Mouse (Mus musculus): Measurements from ENCODE around the gene Ptprk.

The Ptprk gene

DNA sequence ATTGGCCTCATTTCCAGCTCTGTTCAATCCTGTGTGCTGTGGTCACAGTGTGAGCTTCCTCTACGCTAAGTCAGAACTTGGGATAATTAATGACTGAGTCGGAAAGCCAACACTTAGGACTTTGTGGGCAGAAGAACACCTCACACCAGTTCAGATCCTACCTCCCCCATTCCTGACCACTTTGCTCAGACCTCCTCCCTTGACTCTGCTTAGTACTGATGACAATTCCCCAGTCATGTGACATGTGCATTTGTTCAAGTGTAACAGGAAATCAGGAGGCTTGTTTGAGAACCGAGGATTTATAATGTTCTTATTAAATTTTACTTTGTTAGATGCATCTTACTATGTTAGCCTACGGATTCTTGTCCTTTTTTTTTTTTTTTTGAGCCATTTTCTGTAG is 224.6 kb downstream of the Ptprk start:
- no peak for DNase-seq (ENCODE audit: low spot score)

- DNase-seq (ENCODE audit: low spot score), result no peak
Measured at GRCm38 (mm10) chr10:28303856-28304255, 229.2 kb downstream of the Ptprk start.

- no peak for DNase-seq (ENCODE audit: low spot score)
Measured at GRCm38 (mm10) chr10:28304292-28304875, 229.8 kb downstream of the Ptprk start.

DNA sequence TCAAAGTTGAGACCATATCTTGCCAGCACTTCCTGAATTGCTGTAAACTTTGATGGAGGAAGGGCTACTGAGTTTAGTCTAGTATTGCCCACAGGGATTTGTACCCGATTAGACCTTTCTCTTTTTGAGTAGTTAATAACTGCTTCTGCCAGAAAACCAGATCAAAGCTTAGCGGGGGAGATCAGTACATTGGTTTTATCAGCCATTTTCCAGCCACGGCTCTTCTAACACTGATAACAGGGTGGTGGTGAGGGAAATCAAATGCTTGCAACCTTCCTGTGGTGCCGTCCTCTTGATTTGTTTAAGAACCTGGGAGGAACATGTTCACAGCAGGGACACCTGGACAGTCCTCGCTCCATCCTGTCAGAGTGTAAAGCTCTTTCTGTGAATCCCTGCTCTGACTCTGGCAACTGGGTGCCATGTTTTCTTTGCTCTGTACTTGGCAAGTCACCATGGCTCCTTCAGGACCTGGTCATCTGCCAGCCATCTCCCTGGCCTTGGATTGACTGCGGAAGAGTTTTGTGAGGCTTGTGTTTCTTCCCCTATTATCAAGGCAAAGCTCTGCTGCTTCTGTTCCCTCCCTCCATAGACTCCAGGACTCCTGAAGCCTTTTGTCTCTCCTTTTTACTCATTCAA is 231.9 kb downstream of the Ptprk start:
- no peak for DNase-seq (ENCODE audit: low spot score)

DNA sequence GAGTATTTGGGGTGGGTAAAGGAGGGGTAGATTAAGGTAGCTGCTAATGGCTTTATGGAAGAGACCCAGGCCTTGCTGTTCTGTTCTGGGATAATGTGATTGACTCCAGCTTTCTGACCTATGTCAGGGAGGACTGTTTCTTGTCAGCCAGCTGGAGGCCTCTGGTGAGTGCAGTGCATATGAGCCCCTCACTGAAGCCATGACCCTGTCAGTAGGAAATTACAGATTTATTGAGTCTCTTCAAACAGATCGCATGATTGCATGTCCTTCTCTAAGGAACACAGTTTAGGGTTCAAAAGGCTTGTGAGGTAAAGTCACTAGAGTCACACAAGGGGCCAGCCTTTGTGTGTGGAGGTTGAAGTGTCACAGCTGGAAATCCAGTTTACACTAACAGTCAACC is 236.7 kb downstream of the Ptprk start:
- DNase-seq (ENCODE audit: low spot score), result no peak

DNA sequence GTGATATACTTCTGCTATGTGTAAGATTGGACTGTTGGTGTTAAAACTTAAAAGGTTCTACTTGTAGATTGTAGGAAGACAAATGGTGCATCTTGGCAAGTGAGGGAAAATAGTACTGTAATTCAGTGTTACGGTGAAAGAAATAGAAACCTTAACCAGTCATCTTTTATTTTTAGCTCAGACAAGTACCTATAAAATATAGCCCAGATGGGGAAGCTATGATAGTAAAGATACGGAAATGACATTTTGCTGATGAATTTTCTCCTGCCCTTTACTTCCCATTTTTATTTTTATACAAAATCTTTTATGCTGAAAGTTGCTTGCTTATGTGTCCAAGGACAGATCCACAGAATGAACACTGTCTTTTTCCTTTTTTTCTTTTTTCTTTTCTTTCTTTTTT is 248.4 kb downstream of the Ptprk start:
- DNase-seq (ENCODE audit: low spot score), result no peak

- no peak for DNase-seq (ENCODE audit: low spot score)
Measured at GRCm38 (mm10) chr10:28335232-28335631, 260.6 kb downstream of the Ptprk start.

DNA sequence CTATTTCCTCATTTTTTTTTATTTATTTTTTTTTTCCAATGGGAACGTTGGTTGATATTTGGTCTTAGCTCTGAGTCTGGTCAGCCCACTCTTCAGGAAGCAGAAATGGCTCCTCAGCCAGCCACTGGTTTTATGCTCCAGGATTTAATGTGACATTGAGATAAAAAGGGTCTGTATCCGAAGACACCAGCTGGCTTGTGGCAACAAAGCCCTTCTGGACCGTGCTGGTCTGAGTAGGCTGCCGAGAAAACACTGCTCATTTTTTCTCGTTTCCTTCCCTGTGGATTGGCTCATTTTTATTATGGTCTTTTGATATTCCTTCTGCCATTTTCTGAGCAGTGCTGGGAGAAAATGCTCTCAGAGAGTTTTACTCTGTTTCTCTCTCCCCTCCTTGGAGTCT is 263.9 kb downstream of the Ptprk start:
- DNase-seq (ENCODE audit: low spot score), result no peak

DNA sequence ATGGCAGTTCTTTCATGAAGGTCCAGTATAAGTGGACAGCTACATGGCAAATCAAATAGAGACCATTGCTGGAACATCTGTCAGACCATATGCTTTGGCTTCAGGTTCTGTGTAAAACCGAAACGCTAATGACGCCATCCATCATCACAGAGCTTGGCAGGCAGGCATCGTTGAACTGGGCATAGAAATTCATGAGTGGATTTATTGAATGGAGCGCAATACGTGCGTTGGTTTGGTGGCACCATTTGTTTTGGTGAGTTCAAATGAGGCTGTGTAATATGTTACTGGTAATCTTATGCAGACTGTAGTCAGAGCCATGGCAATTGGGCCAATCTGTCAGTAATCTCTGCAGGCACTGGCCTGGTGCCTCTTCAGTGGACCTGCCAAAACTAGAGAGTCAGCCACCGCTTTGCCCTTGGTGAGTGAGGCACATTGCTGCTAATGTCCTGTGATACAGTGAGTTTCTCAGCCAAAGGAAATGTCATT is 270.6 kb downstream of the Ptprk start:
- no peak for DNase-seq (ENCODE audit: low spot score)

DNA sequence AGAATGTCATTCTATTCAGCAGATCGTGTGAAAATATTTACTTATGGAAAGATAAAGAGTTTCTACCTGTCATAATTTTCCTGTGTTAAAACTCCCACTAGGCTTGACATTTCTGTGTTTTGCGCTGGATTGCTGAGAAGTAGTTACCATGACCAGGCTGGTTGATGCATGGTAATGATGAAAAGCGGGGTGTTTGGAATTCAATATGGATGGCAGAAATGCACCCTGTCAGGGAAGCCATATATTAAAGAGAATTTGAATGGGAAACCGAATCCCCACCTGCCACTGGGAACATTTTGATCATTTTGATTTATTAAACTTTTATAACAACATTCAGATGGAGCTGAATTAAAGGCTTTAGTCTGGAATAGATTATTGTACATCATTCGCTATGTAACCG is 290.7 kb downstream of the Ptprk start:
- DNase-seq (ENCODE audit: low spot score), result no peak

GRCm38 (mm10) chr10:28366065-28366677 is 291.6 kb downstream of the Ptprk start:
- no peak for DNase-seq (ENCODE audit: low spot score)

DNA sequence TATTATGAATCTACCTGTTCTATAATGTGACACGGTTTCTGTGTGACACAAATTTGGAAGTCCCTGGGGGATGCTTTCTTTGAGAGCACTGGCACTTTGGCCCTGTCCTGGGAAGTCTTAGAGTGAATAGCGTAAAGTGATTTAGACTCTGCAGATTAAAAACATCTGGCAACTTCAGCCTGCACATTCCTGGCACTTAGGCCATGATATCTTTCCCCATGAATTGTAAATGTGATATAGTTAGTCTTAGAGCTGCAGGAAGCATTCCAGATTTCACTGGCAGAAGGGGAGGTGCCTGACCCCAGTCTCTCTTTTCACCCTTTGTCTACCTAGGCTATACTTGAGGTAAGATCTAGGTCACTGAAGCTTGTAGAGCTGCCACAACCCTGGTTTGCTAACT is 295.2 kb downstream of the Ptprk start:
- no peak for DNase-seq (ENCODE audit: low spot score)

GRCm38 (mm10) chr10:28374874-28375273 is 300.3 kb downstream of the Ptprk start:
- no peak for DNase-seq (ENCODE audit: low spot score)

DNA sequence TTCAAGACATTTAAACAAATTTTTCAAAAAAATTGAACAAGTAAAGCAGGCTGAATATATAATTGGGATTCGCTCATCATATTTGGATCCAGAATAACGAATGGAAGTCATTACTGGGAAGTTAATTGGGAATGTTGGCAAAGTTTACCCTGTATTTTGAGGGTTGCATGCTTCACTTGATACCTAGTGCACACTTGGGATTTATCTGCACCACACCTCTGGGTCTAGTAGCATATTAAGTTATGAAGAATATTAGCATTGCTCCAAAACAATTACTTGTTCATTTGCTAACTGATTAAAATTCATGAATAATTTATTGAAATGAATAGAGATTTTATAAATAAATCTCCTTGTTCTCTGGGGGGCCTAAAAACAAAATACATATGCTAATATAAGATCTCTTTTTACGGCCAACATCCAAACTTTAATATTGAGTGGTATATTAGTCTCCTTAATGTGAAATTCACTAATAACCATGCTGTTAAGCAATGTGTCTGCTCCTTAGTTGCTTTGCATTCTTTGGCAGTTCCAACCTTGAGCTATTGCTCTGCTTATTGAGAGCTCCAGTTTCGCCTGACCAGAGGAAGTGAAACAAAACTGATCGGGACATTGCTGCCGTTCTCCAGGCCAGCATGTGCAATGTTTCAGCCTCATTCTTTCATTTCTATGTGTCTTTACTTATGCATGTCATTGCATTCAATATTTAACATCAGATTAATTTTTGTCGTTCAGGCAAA is 305.3 kb downstream of the Ptprk start:
- DNase-seq (ENCODE audit: low spot score), result no peak

GRCm38 (mm10) chr10:28387563-28388222 is 313.1 kb downstream of the Ptprk start:
- no peak for DNase-seq (ENCODE audit: low spot score)

DNA sequence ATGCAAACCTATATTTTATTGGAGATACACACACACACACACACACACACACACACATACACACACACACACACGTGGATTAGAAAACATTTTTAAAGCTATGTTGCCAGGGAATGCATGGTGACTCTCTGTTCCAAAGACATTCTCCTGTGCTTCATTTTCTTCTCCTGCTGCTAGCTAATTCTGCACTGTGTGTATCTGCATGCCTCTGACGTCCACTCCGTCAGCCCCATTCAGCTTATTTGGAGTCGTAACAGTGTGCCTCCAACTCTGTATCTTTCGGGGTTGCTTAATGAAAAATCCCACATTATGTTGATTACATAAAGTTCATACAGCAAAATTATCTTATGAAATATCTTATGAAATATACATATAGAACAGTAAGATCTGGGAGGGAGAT is 316.5 kb downstream of the Ptprk start:
- no peak for DNase-seq (ENCODE audit: low spot score)

- no peak for DNase-seq (ENCODE audit: low spot score)
Measured at GRCm38 (mm10) chr10:28395610-28396519, 321.2 kb downstream of the Ptprk start.

DNA sequence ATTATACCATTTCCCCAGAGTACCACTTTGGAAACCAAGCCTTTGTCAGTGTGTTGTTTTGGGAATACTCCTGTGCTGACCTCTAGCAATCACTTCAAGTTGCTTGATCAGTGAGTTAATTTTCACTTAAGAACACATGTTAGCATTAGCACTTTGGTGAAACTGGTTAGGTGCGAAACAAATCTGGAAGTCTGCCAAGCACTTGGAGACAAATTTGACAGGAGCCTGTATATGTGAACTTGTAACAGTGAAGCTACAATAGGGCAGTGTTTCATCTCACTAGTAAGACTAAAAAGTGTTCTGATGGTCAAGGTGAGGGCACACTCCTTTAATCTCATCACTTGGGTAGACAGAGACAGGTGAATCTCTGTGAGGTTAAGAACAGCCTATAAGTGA is 321.9 kb downstream of the Ptprk start:
- DNase-seq (ENCODE audit: low spot score), result no peak

GRCm38 (mm10) chr10:28401796-28402195 is 327.2 kb downstream of the Ptprk start:
- DNase-seq (ENCODE audit: low spot score), result no peak

DNA sequence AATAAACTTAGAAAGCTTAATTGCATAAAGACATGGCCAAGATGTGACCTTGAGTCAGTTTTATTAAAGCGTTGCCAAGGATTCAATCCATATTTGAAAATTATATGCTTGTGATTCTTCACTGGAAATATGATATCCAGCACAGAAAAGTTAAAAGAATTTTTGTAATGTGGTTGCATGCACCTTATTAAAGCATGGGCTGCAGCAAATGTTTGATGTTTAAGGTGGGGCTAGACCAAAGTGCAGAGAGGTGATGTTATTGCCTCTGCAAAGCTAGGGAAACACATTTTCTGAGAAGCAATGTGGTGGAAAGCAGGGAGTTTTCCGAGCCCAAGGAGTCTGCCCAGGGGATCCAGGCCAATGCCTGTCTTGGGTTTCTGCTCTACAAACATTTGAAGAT is 334.4 kb downstream of the Ptprk start:
- no peak for DNase-seq (ENCODE audit: low spot score)

GRCm38 (mm10) chr10:28414823-28415222 is 340.2 kb downstream of the Ptprk start:
- no peak for DNase-seq (ENCODE audit: low spot score)

All from spleen, adult 12 weeks (tissue).